Mouse (Mus musculus) lung, embryonic 16.5 days (tissue): ENCODE data around the gene Mast4. TPM values are rescaled to one million over a fixed set of nuclear protein-coding genes. Genes with fewer than 3 reads are reported as not detected.

Experiments
- ATAC-seq: fragments of 200-750 bp; cut with Nextera tagmentation; 2 replicates; pipeline ENCODE4 v1.8.0; 2017; ENCODE audit warnings: low read depth, mild to moderate bottlenecking, moderate library complexity
- H3K27ac ChIP-seq: fragments of 300-500 bp; sonication (generic); 2 replicates; pipeline ENCODE4 v1.5.1; 2014; ENCODE audit warnings: mild to moderate bottlenecking, control low read depth, low read length
- H3K27me3 ChIP-seq: fragments of 300-500 bp; sonication (generic); 2 replicates; pipeline ENCODE4 v1.6.1; 2014; ENCODE audit warnings: low read depth, low read length, mixed read lengths; ENCODE audit not compliant: control insufficient read depth, insufficient read depth
- H3K36me3 ChIP-seq: fragments of 300-500 bp; sonication (generic); 2 replicates; pipeline ENCODE4 v1.6.1; 2014; ENCODE audit warnings: low read length; ENCODE audit not compliant: control insufficient read depth, insufficient read depth
- H3K4me1 ChIP-seq: fragments of 300-500 bp; sonication (generic); replicated peaks from 2 replicates; pipeline ENCODE4 v1.6.1; 2014; ENCODE audit warnings: low read length, mixed read lengths; ENCODE audit not compliant: control insufficient read depth, insufficient read depth
- H3K4me2 ChIP-seq: fragments of 300-500 bp; sonication (generic); 2 replicates; pipeline ENCODE4 v1.6.1; 2014; ENCODE audit warnings: low read depth, low read length, control low read depth
- H3K4me3 ChIP-seq: fragments of 300-500 bp; sonication (generic); 2 replicates; pipeline ENCODE4 v1.5.1; 2014; ENCODE audit warnings: mild to moderate bottlenecking, low read length, control low read depth
- H3K9ac ChIP-seq: fragments of 300-500 bp; sonication (generic); 2 replicates; pipeline ENCODE4 v1.6.1; 2014; ENCODE audit warnings: low read length, control low read depth
- H3K9me3 ChIP-seq: fragments of 300-500 bp; sonication (generic); 2 replicates; pipeline ENCODE4 v1.6.1; 2016; ENCODE audit warnings: low read length; ENCODE audit not compliant: control insufficient read depth
- WGBS: fragments of 180-500 bp; shearing (Covaris S2); extraction: QIAGEN DNeasy Blood & Tissue Kit; methylation state at CpG from one replicate; pipeline ENCODE4 v1.1.7; 2014; 5-methylcytosine and 5-hydroxymethylcytosine counted together
- polyA plus RNA-seq: library from polyadenylated mRNA; unstranded; fragments of >200 nt; fragmentation: Nextera tagmentation; extraction: Ambion mirVana; gene quantifications from 2 replicates; pipeline ENCODE4 v1.2.1, GENCODE M21; 2015

Mast4 gene
- polyA plus RNA-seq, 1 experiment from 2014 or later = 30.2 TPM

DNA sequence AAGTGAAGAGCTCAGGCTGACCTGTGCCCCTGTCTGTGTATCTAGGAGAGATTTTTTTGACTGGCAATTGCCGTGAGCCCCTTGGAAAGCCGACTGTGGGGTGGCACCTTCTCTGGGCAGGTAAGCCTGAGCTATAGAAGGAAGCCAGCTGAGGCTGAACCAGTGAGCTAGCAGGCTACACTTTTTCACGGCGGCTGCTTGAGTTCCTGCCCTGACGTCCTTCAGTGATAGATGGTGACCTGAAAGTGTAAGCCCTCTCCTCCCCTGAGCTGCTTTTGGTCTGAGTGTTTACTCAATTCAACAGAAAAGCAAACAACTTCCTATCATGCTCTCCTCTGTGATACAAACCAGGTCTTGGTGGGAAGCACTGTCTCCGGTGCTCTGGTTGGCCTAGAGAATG is 455.7 kb downstream of the Mast4 start:
- Histone ChIP-seq H3K27ac (no peak overlapping the region), H3K36me3 (no peaks in the 10 kb centered on the region), H3K4me3 (no peak overlapping the region), H3K27me3 (no peaks in the 10 kb centered on the region), H3K9ac (no peak overlapping the region), H3K9me3 (no peaks in the 10 kb centered on the region), H3K4me1 (peaks cover 16% of the 10 kb centered on the region), H3K4me2 (no peak overlapping the region)
- peak; percentile 11; the same call in 1 of the 2 replicates for ATAC-seq
- 21% methylated on average over 6 of the region's 6 CpGs for WGBS

DNA sequence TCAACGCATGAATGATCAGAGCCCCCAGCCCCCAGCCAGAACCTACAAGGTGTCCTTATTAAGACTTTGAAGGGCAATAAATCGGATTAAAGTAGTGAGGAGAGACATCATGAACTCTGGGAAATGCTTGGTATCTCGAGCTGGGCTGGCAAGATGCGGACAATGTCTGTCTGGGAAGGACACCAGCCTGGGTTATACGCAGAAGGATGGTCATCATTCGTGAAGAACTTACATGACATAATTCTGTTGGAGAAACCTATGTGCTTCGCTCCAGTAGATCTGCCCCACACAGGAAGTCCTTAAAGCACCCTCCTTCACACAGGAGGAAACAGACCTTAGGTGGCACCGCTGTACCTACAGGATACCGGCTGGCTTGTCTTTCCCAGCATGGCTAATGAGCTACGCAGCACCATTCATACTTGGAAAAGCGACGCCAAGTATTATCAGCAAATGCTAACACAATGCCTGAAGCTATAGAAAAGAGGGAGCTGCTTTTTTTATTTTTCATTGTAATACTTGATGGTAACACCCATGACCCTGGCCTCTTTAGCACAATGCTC is 456.5 kb downstream of the Mast4 start:
- Histone ChIP-seq H3K9me3 (no peaks in the 10 kb centered on the region), H3K27ac (no peak overlapping the region), H3K4me3 (no peak overlapping the region), H3K27me3 (no peaks in the 10 kb centered on the region), H3K9ac (no peak overlapping the region), H3K4me1 (peaks cover 16% of the 10 kb centered on the region), H3K36me3 (no peaks in the 10 kb centered on the region), H3K4me2 (no peak overlapping the region)
- no peak for ATAC-seq
- WGBS = 81% methylated on average over 12 of the region's 12 CpGs

DNA sequence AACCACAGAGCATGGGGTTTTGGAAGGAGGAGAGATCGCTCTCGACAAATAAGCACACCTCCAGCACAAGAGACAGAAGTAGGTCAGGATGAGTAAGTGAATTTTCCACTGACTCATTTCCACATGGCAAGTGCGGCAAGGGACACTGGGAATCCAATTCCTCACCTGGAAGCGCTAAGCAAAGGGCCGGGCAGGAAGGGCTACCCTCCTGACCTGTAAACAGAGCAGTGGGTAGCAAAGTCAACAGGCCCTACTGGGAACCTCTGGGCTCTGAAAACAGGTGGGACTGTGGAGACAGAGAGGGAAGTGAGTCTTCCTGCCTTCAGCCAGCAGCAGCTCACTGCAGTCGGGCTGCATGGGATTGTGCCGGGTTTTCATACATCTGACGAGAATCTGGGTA is 457.1 kb downstream of the Mast4 start:
- WGBS = 55% methylated on average over 8 of the region's 8 CpGs
- Histone ChIP-seq H3K27ac (no peak overlapping the region), H3K4me1 (peaks cover 16% of the 10 kb centered on the region), H3K27me3 (no peaks in the 10 kb centered on the region), H3K9ac (no peak overlapping the region), H3K4me2 (no peak overlapping the region), H3K4me3 (no peak overlapping the region), H3K9me3 (no peaks in the 10 kb centered on the region), H3K36me3 (no peaks in the 10 kb centered on the region)
- ATAC-seq = no peak

DNA sequence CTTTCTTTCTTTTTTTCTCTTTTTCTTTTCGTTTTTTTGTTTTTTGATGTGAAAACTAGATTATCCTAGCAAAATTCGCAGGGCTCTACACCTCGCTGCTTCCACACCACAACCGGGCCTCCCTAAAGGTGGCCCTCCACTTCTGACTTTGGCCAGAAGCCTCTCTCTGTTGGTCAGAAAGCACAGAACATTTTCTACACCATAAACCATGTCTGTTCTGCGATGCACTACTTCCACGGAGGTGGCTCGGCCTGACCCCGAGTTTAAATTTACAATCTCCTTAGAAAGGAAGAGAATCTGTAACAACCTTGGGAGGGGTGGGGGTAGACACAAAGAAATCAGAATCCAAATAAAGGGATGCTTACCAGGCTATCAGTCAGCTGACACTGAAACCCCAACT is 458.8 kb downstream of the Mast4 start:
- Histone ChIP-seq H3K27ac (no peak overlapping the region), H3K36me3 (no peaks in the 10 kb centered on the region), H3K27me3 (no peaks in the 10 kb centered on the region), H3K4me2 (no peak overlapping the region), H3K4me3 (no peak overlapping the region), H3K4me1 (peaks cover 16% of the 10 kb centered on the region), H3K9ac (no peak overlapping the region), H3K9me3 (no peaks in the 10 kb centered on the region)
- whole genome bisulfite sequencing = 66% methylated on average over 8 of the region's 8 CpGs
- ATAC-seq = no peak

DNA sequence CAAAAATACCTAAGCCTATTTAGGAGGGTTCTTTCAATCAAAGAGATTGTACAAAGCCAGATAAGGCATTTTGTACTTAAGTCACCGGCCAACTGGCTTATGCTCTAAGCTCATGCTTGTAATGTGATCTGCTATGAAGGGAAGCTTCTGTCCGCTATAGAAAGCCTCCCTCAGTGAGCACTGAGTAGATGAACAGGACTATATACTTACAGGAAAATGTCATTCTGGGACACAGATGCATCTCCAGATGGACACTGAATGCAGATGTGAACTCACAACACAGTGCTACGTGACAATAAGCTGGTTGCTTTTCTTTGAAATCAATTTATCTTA is 459.2 kb downstream of the Mast4 start:
- WGBS = 43% methylated on average over 3 of the region's 3 CpGs
- Histone ChIP-seq H3K4me2 (no peak overlapping the region), H3K4me3 (no peak overlapping the region), H3K9me3 (no peaks in the 10 kb centered on the region), H3K27me3 (no peaks in the 10 kb centered on the region), H3K9ac (no peak overlapping the region), H3K27ac (no peak overlapping the region; the same call in 1 of the 2 replicates), H3K4me1 (peaks cover 19% of the 10 kb centered on the region), H3K36me3 (no peaks in the 10 kb centered on the region)
- ATAC-seq = no peak

DNA sequence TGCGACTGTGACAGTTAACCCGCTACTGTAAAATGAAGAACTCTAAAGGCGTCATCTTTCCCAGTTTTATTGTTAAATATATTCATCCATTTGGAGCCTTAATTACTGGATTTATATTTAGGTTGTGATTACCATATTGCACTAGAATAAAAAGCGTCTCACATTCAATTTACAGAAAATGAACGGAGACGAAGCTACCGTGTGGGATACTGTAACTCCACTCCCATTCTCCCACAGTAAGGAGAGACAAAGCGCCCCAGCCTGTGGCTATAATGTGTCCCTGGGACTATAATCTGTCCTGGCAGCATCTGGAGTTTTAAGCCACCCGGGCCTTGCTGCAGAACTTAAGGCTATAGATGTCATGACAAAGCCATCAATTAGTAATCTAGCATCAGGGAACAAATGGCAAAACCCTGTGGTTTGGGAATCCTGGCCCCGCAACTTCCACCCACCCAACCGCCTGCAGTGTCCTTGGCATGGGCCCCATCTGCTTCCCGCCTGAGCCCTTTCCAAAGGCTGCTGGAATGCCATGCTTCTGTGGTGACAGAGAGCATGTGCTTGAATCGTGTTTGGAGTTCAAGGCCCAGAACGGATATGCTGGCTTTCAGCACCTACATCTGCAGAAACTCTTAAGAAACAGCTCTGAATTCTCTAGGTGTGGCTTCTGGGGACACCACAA is 459.7 kb downstream of the Mast4 start:
- Histone ChIP-seq H3K27ac (no peak overlapping the region; the same call in none of the 2 replicates), H3K27me3 (no peaks in the 10 kb centered on the region), H3K9me3 (no peaks in the 10 kb centered on the region), H3K4me1 (peaks cover 19% of the 10 kb centered on the region), H3K4me2 (no peak overlapping the region), H3K9ac (no peak overlapping the region), H3K4me3 (no peak overlapping the region), H3K36me3 (no peaks in the 10 kb centered on the region)
- 73% methylated on average over 14 of the region's 14 CpGs for WGBS
- ATAC-seq = 0 out of 2 replicates have a peak, but pooled peaks have one; percentile 50

DNA sequence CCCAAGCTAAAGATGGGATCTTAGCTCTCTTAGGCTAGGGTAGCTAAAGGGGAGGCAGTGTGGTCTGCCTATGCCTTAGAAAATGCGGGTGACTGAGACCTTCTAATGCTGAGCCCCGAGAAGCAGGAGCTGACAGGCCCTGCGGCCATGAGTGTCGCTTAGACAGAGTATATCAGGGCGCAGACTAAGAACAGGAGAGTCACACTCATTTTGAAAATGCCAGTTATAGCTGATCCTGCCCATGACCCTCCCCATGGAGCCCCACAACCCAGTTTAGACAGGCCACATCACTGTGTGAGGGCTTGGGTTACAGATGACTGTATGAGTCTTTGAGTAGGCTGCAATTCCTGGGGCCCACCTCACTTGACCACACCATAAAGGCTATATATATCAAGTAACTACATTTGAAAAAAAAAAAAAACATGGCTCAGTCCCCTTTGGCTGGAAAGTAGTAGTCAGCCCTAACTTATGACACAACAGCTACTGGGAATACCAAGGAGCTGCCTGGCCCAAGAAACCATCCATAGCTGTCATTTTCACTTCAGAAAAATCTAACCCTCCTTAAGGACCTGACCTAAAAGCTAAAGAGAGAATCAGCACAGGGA is 460.8 kb downstream of the Mast4 start:
- no peak overlapping the region for H3K4me2 ChIP-seq
- H3K27ac ChIP-seq = no peak overlapping the region
- no peaks in the 10 kb centered on the region for H3K27me3 ChIP-seq
- peaks cover 19% of the 10 kb centered on the region for H3K4me1 ChIP-seq
- 94% methylated on average over 5 of the region's 5 CpGs for WGBS
- ATAC-seq = no peak
- H3K9ac ChIP-seq = no peak overlapping the region
- 0 out of 2 replicates have a peak, but pooled peaks cover under 1% of the 10 kb centered on the region for H3K36me3 ChIP-seq
- H3K9me3 ChIP-seq = 0 out of 2 replicates have a peak, but pooled peaks cover 1% of the 10 kb centered on the region
- H3K4me3 ChIP-seq = no peak overlapping the region

DNA sequence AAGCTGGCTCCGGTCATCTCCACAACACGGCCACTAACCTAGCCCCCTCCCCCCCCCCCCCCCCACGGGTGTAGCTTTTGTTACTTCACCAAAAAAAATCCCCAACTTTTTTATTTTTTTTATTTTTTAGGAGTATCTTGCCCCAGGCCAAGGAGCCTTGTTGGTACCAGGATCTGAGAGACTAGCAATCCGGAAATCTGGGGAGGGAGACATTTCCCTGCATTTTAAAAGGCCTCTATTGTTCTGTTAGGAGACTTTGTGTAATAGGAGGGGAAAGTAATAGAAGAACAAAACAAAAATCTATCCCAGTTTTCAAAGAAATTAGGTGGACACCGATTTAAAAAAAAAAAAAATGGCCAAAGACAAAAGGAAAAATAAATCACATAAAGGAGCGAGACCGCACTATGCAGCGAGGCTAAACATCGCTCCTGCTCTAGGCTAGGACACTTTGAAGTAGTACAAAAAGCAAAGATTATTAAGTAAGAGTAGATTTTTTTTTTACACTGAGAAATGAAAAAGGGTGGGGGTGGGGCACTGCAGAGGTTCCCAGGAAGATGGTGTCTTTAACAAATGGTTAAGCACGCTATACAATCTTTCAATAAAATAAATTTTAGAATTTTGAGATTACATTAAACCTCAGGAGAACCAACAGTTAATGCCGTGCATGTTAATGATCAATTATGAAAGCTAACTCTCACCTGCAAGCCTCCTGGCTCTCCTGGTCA is 462.8 kb downstream of the Mast4 start:
- Histone ChIP-seq H3K36me3 (0 out of 2 replicates have a peak, but pooled peaks cover 2% of the 10 kb centered on the region), H3K4me2 (no peak overlapping the region), H3K27ac (no peak overlapping the region), H3K27me3 (no peaks in the 10 kb centered on the region), H3K4me1 (peaks cover 9% of the 10 kb centered on the region), H3K9ac (no peak overlapping the region), H3K9me3 (0 out of 2 replicates have a peak, but pooled peaks cover 3% of the 10 kb centered on the region), H3K4me3 (no peak overlapping the region)
- ATAC-seq = no peak
- 60% methylated on average over 11 of the region's 11 CpGs for WGBS

DNA sequence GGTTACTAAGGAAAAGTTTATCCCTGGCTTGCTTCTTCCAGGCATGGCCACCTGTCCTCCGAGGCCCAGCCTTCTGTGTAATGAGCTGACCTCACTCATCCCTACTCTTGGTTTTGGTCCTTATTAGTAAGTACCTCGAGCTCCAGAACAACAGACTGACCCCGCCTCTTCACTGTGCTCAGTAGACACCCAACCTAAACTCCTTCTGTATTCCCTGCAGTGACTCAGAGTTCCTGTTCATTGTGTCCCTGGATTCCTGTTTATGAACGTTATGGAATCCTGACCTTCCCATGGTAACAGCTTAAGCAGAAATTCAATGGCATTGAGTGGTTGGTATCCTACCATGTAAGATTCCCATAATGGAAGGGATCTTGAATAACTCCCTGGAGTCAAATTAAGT is 464.8 kb downstream of the Mast4 start:
- H3K4me2 ChIP-seq = no peak overlapping the region
- WGBS = 80% methylated on average over 4 of the region's 4 CpGs
- no peak overlapping the region for H3K4me3 ChIP-seq
- 0 out of 2 replicates have a peak, but pooled peaks cover 2% of the 10 kb centered on the region for H3K36me3 ChIP-seq
- H3K27me3 ChIP-seq = no peaks in the 10 kb centered on the region
- H3K27ac ChIP-seq = 0 out of 2 replicates have a peak overlapping the region, but pooled peaks have one; percentile 1
- H3K4me1 ChIP-seq = peaks cover 19% of the 10 kb centered on the region
- no peak for ATAC-seq
- H3K9me3 ChIP-seq = 0 out of 2 replicates have a peak, but pooled peaks cover 3% of the 10 kb centered on the region
- no peak overlapping the region for H3K9ac ChIP-seq
